In genomic region chr3:129256766-129257165, GRCm38 (mm10) we compare ENCODE assay signal across 8 mouse cellular contexts. TPM values are rescaled to one million over a fixed set of nuclear protein-coding genes. Genes with fewer than 3 reads are reported as not detected.
DNase-seq lines count a peak whose midpoint lies in the region; ATAC-seq and TF ChIP-seq lines count a peak whose summit lies in the region.

No protein-coding gene starts in this region.

- no peak for ATAC-seq in liver, embryonic 11.5 days (replicated peaks; ENCODE audit: low FRiP score)
- no peak for ATAC-seq in liver, embryonic 12.5 days
- 0 out of 2 replicates have a peak, but pooled peaks have one; percentile 9 for ATAC-seq in forebrain, embryonic 12.5 days (ENCODE audit: low FRiP score)
- ATAC-seq in hindbrain, embryonic 15.5 days (ENCODE audit: low FRiP score, low read depth) = peak; percentile 27; the same call in 1 of the 2 replicates
- no peak for ATAC-seq in lung, postnatal 0 days

- no peaks in the 10 kb centered on the region for H3K9me3 ChIP-seq in liver, embryonic 11.5 days (ENCODE audit: control insufficient read depth, low read length)
- H3K9me3 ChIP-seq in liver, embryonic 12.5 days (replicated peaks) = no peaks in the 10 kb centered on the region
- H3K9me3 ChIP-seq in forebrain, embryonic 12.5 days = no peaks in the 10 kb centered on the region
- no peaks in the 10 kb centered on the region for H3K9me3 ChIP-seq in hindbrain, embryonic 15.5 days
- H3K9me3 ChIP-seq in lung, postnatal 0 days (ENCODE audit: low read length) = no peaks in the 10 kb centered on the region

- no peaks in the 10 kb centered on the region; the same call in 1 of the 2 replicates for H3K27me3 ChIP-seq in liver, embryonic 11.5 days (replicated peaks; ENCODE audit: control insufficient read depth, insufficient read depth, low read length)
- 0 out of 2 replicates have a peak, but pooled peaks cover 3% of the 10 kb centered on the region for H3K27me3 ChIP-seq in liver, embryonic 12.5 days (replicated peaks)
- no peaks in the 10 kb centered on the region for H3K27me3 ChIP-seq in forebrain, embryonic 12.5 days
- H3K27me3 ChIP-seq in hindbrain, embryonic 15.5 days = no peaks in the 10 kb centered on the region
- H3K27me3 ChIP-seq in lung, postnatal 0 days (replicated peaks; ENCODE audit: insufficient read depth, low read length) = no peaks in the 10 kb centered on the region

- no peak overlapping the region for H3K4me3 ChIP-seq in liver, embryonic 11.5 days (ENCODE audit: low read depth, low read length)
- no peak overlapping the region for H3K4me3 ChIP-seq in liver, embryonic 12.5 days
- H3K4me3 ChIP-seq in forebrain, embryonic 12.5 days (replicated peaks) = peak overlapping the region; percentile 29; the same call in 1 of the 2 replicates
- peak overlapping the region; percentile 21; the same call in 1 of the 2 replicates for H3K4me3 ChIP-seq in hindbrain, embryonic 15.5 days
- no peak overlapping the region for H3K4me3 ChIP-seq in lung, postnatal 0 days (ENCODE audit: low read depth, low read length)

- no peaks in the 10 kb centered on the region for H3K4me1 ChIP-seq in liver, embryonic 11.5 days (replicated peaks; ENCODE audit: control insufficient read depth, insufficient read depth, low read length)
- H3K4me1 ChIP-seq in liver, embryonic 12.5 days = no peaks in the 10 kb centered on the region
- no peaks in the 10 kb centered on the region for H3K4me1 ChIP-seq in forebrain, embryonic 12.5 days
- H3K4me1 ChIP-seq in hindbrain, embryonic 15.5 days (replicated peaks) = no peaks in the 10 kb centered on the region
- no peaks in the 10 kb centered on the region for H3K4me1 ChIP-seq in lung, postnatal 0 days (ENCODE audit: insufficient read depth, low read depth, low read length)

- peak overlapping the region; percentile 39; the same call in 1 of the 2 replicates for H3K4me2 ChIP-seq in liver, embryonic 11.5 days
- no peak overlapping the region for H3K4me2 ChIP-seq in liver, embryonic 12.5 days
- peak overlapping the region; percentile 39 for H3K4me2 ChIP-seq in forebrain, embryonic 12.5 days
- peak overlapping the region; percentile 37 for H3K4me2 ChIP-seq in hindbrain, embryonic 15.5 days
- H3K4me2 ChIP-seq in lung, postnatal 0 days (replicated peaks; ENCODE audit: low read depth, low read length) = no peak overlapping the region

- no peak overlapping the region for H3K9ac ChIP-seq in liver, embryonic 11.5 days (ENCODE audit: low read depth, low read length)
- H3K9ac ChIP-seq in liver, embryonic 12.5 days = no peak overlapping the region
- H3K9ac ChIP-seq in forebrain, embryonic 12.5 days = no peak overlapping the region
- no peak overlapping the region for H3K9ac ChIP-seq in hindbrain, embryonic 15.5 days
- no peak overlapping the region for H3K9ac ChIP-seq in lung, postnatal 0 days (replicated peaks; ENCODE audit: low read depth)

- 53% methylated on average over 8 of the region's 8 CpGs for WGBS in liver, embryonic 11.5 days
- 60% methylated on average over 8 of the region's 8 CpGs for WGBS in liver, embryonic 12.5 days (ENCODE audit: insufficient replicate concordance)
- WGBS in forebrain, embryonic 12.5 days = 68% methylated on average over 8 of the region's 8 CpGs
- WGBS in hindbrain, embryonic 15.5 days = 64% methylated on average over 8 of the region's 8 CpGs
- 65% methylated on average over 8 of the region's 8 CpGs for WGBS in lung, postnatal 0 days

- no peak for DNase-seq in liver, embryonic 11.5 days (ENCODE audit: low spot score)
- DNase-seq in lung, postnatal 0 days (ENCODE audit: low spot score) = peak; percentile 57
- no peak for DNase-seq in spleen, postnatal 10 days (ENCODE audit: low spot score in 2 of 2)
- DNase-seq in spleen, postnatal 36 days (ENCODE audit: low spot score in 2 of 2) = no peak
- no peak for DNase-seq in yolk sac, embryonic 10.5 days (ENCODE audit: low spot score)

- no peaks in the 10 kb centered on the region for H3K36me3 ChIP-seq in liver, embryonic 11.5 days (ENCODE audit: control insufficient read depth, insufficient read depth, low read length)
- no peaks in the 10 kb centered on the region for H3K36me3 ChIP-seq in liver, embryonic 12.5 days
- no peaks in the 10 kb centered on the region for H3K36me3 ChIP-seq in forebrain, embryonic 12.5 days (replicated peaks)
- H3K36me3 ChIP-seq in hindbrain, embryonic 15.5 days = no peaks in the 10 kb centered on the region
- no peaks in the 10 kb centered on the region for H3K36me3 ChIP-seq in lung, postnatal 0 days (ENCODE audit: insufficient read depth, low read length)

- no peak overlapping the region for H3K27ac ChIP-seq in liver, embryonic 11.5 days (ENCODE audit: low read depth, low read length)
- H3K27ac ChIP-seq in liver, embryonic 12.5 days = no peak overlapping the region
- H3K27ac ChIP-seq in forebrain, embryonic 12.5 days = no peak overlapping the region
- H3K27ac ChIP-seq in hindbrain, embryonic 15.5 days (replicated peaks) = no peak overlapping the region
- no peak overlapping the region for H3K27ac ChIP-seq in lung, postnatal 0 days (ENCODE audit: low read length)

- TF ChIP-seq EP300 in lung, postnatal 0 days (IDR thresholded peaks at IDR 0.05) = no peak

- peak; percentile 63 for TF ChIP-seq CTCF in lung, postnatal 0 days (IDR thresholded peaks at IDR 0.05)

RNA-seq across cellular contexts. Expression of gene Pitx2, which starts 57.1 kb away (rescaled TPM):
- 17.7 and 23.1 TPM in 2 replicates for polyA plus RNA-seq in liver, embryonic 11.5 days (2014; fragmentation: Nextera tagmentation; extraction: Ambion mirVana)
- polyA plus RNA-seq in liver, embryonic 12.5 days (2016; fragmentation: Nextera tagmentation; extraction: Ambion mirVana) = 5.0 and 5.9 TPM in 2 replicates
- polyA plus RNA-seq in forebrain, embryonic 12.5 days (2016; fragmentation: Nextera tagmentation; extraction: Ambion mirVana) = 15.9 and 28.3 TPM in 2 replicates
- polyA plus RNA-seq in hindbrain, embryonic 15.5 days (2015; fragmentation: Nextera tagmentation; extraction: Ambion mirVana) = 1.5 and 1.6 TPM in 2 replicates
- 1.5 and 1.8 TPM in 2 replicates for polyA plus RNA-seq in lung, postnatal 0 days (2015; fragmentation: Nextera tagmentation; extraction: Ambion mirVana)

Comparison
In these comparisons a context has a peak if more than half of its experiments do, and no peak if none do; other contexts are left out.
1. H3K4me2 ChIP-seq: peak in liver, embryonic 11.5 days (single experiment), forebrain, embryonic 12.5 days (single experiment) and hindbrain, embryonic 15.5 days (single experiment); none in liver, embryonic 12.5 days (single experiment) and lung, postnatal 0 days (single experiment).
2. ATAC-seq: peak in forebrain, embryonic 12.5 days (single experiment) and hindbrain, embryonic 15.5 days (single experiment); none in liver, embryonic 11.5 days (single experiment), liver, embryonic 12.5 days (single experiment) and lung, postnatal 0 days (single experiment).
3. H3K4me3 ChIP-seq: peak in forebrain, embryonic 12.5 days (single experiment) and hindbrain, embryonic 15.5 days (single experiment); none in liver, embryonic 11.5 days (single experiment), liver, embryonic 12.5 days (single experiment) and lung, postnatal 0 days (single experiment).